In genomic region chr8:40792973-40793372, GRCm38 (mm10) we compare ENCODE assay signal across 19 mouse cellular contexts. TPM values are rescaled to one million over a fixed set of nuclear protein-coding genes. Genes with fewer than 3 reads are reported as not detected.
"Had no signal": no experiment of that assay in that cellular context is flagged by ENCODE, and none has a peak within 500 bp of the region (broad histone marks: within the 10 kb centered on the region; RNA-seq: fewer than 3 reads in every experiment).

Gene Adam20, plus strand, starts transcription at chr8:40793273.

RNA-seq across cellular contexts. Expression of gene Adam20, which starts in this region (rescaled TPM):
- polyA plus RNA-seq: cortical plate, adult 2 months; embryonic facial prominence, embryonic 10.5 days; embryonic facial prominence, embryonic 11.5 days; embryonic facial prominence, embryonic 12.5 days; embryonic facial prominence, embryonic 13.5 days; embryonic facial prominence, embryonic 14.5 days; embryonic facial prominence, embryonic 15.5 days; erythroblast, embryonic 14.5 days; forebrain, embryonic 10.5 days; forebrain, embryonic 11.5 days; forebrain, embryonic 12.5 days; forebrain, embryonic 13.5 days; forebrain, embryonic 14.5 days; forebrain, embryonic 15.5 days; forebrain, embryonic 16.5 days; forebrain, postnatal 0 days; frontal cortex, adult 2 months; gonadal fat pad, adult 2 months; heart, adult 2 months had no signal
